Mouse (Mus musculus) limb, embryonic 12.5 days (tissue): ENCODE measurements around the gene Tmem231. TPM values are rescaled to one million over a fixed set of nuclear protein-coding genes. Genes with fewer than 3 reads are reported as not detected.

ENCODE experiments used
- polyA plus RNA-seq: library from polyadenylated mRNA; unstranded; fragments of >200 nt; fragmentation: Nextera tagmentation; extraction: Ambion mirVana; gene quantifications from 2 replicates; pipeline ENCODE4 v1.2.1, GENCODE M21; 2016

The Tmem231 gene
- polyA plus RNA-seq, 1 experiment from 2014 or later = 20.9 TPM

Other genes with a start within 250 kb of the Tmem231 start
- gene Ctrb1, start 242.9 kb downstream of the Tmem231 start, polyA plus RNA-seq = not detected in 2 replicates
- gene Bcar1, start 190.1 kb downstream of the Tmem231 start, polyA plus RNA-seq = 39.5 and 39.7 TPM in 2 replicates
- gene Cfdp1, start 79.6 kb downstream of the Tmem231 start, polyA plus RNA-seq = 239 and 240 TPM in 2 replicates
- gene Tmem170, start 57.1 kb downstream of the Tmem231 start, polyA plus RNA-seq = 8.4 and 9.1 TPM in 2 replicates
- 3.8 and 4.3 TPM in 2 replicates for gene Chst5, start 23.4 kb downstream of the Tmem231 start, polyA plus RNA-seq
- gene Gabarapl2, start 6.8 kb upstream of the Tmem231 start, polyA plus RNA-seq = 162 and 173 TPM in 2 replicates
- gene Adat1, start 58.4 kb upstream of the Tmem231 start, polyA plus RNA-seq = 13.4 and 13.5 TPM in 2 replicates
- 237 and 240 TPM in 2 replicates for gene Kars, start 77.4 kb upstream of the Tmem231 start, polyA plus RNA-seq
- gene Terf2ip, start 77.5 kb upstream of the Tmem231 start, polyA plus RNA-seq = 29.4 and 30.5 TPM in 2 replicates
- 0.51 and 1.3 TPM in 2 replicates for gene Gm6793, start 81.2 kb upstream of the Tmem231 start, polyA plus RNA-seq